In genomic region chr2:59253435-59253834, GRCm38 (mm10) we compare ENCODE assay signal across 22 mouse cellular contexts.
DNase-seq lines count a peak whose midpoint lies in the region; ATAC-seq and TF ChIP-seq lines count a peak whose summit lies in the region.
"Had no signal": no experiment of that assay in that cellular context is flagged by ENCODE, and none has a peak within 500 bp of the region (broad histone marks: within the 10 kb centered on the region; RNA-seq: fewer than 3 reads in every experiment).

No protein-coding gene starts in this region.

- no peaks in the 10 kb centered on the region for H3K4me1 ChIP-seq in kidney, embryonic 14.5 days (ENCODE audit: control insufficient read depth, insufficient read depth, low read length)

- peak; percentile 32; the same call in 1 of the 2 replicates for ATAC-seq in frontal cortex, adult (ENCODE audit: low TSS enrichment)
- ATAC-seq in kidney, embryonic 14.5 days (ENCODE audit: low FRiP score, low TSS enrichment): no peak
- ATAC-seq: activated CD4-positive, CD25-positive, alpha-beta regulatory T cell, adult 4 months; Patski had no signal

- H3K4me2 ChIP-seq in kidney, embryonic 14.5 days (replicated peaks; ENCODE audit: low read depth, low read length): no peak overlapping the region
- H3K4me2 ChIP-seq: embryonic facial prominence, embryonic 13.5 days; forebrain, embryonic 13.5 days; heart, embryonic 11.5 days; heart, embryonic 15.5 days; hindbrain, embryonic 14.5 days had no signal

- no peak for DNase-seq in frontal cortex, postnatal 36 days (ENCODE audit: low spot score in 2 of 2)
- DNase-seq in kidney, postnatal 14 days: peak; percentile 12
- DNase-seq in layer of hippocampus, adult 2 months (ENCODE audit: low spot score in 2 of 2): no peak
- no peak for DNase-seq in layer of hippocampus, adult 9-10 months (ENCODE audit: low spot score)
- DNase-seq in telencephalon, adult 2 months (ENCODE audit: low read depth, low spot score): peak; percentile 18
- DNase-seq: adrenal gland, postnatal 14 days; cerebellum, adult 18-20 months; cerebellum, adult 9-11 months; cerebellum, postnatal 36 days; gastrocnemius, postnatal 10 days; heart, adult 2 months; heart, postnatal 14 days had no signal

- no peak overlapping the region for H3K9ac ChIP-seq in kidney, embryonic 14.5 days (ENCODE audit: low read depth, low read length)
- H3K9ac ChIP-seq: embryonic facial prominence, embryonic 13.5 days; forebrain, embryonic 13.5 days; heart, embryonic 15.5 days; hindbrain, embryonic 14.5 days had no signal

- no peaks in the 10 kb centered on the region for H3K9me3 ChIP-seq in kidney, embryonic 14.5 days (ENCODE audit: control insufficient read depth, low read length)
- H3K9me3 ChIP-seq: embryonic facial prominence, embryonic 13.5 days; forebrain, embryonic 13.5 days; heart, embryonic 15.5 days; hindbrain, embryonic 10.5 days had no signal

- no peak for TF ChIP-seq CTCF in layer of hippocampus, adult 2 months (conservative IDR thresholded peaks at IDR 0.05)

- no peaks in the 10 kb centered on the region for H3K36me3 ChIP-seq in kidney, embryonic 14.5 days (ENCODE audit: control insufficient read depth, insufficient read depth, low read length)
- H3K36me3 ChIP-seq: embryonic facial prominence, embryonic 13.5 days; heart, embryonic 15.5 days; hindbrain, embryonic 10.5 days had no signal

- 94% methylated on average over 3 of the region's 3 CpGs for WGBS in kidney, embryonic 14.5 days

- no peak overlapping the region for H3K4me3 ChIP-seq in kidney, embryonic 14.5 days (ENCODE audit: low read length)
- H3K4me3 ChIP-seq in layer of hippocampus, adult 2 months: no peak overlapping the region
- H3K4me3 ChIP-seq: embryonic facial prominence, embryonic 13.5 days; forebrain, embryonic 13.5 days; heart, adult 2 months; heart, embryonic 15.5 days; hindbrain, embryonic 10.5 days had no signal

- H3K27me3 ChIP-seq in kidney, embryonic 14.5 days (ENCODE audit: control insufficient read depth, insufficient read depth, low read length): no peaks in the 10 kb centered on the region
- H3K27me3 ChIP-seq: embryonic facial prominence, embryonic 13.5 days; forebrain, embryonic 13.5 days; heart, embryonic 15.5 days; Patski had no signal

- H3K27ac ChIP-seq in kidney, embryonic 14.5 days (ENCODE audit: low read depth, low read length): no peak overlapping the region
- peak overlapping the region; percentile 62; the same call in 1 of the 2 replicates for H3K27ac ChIP-seq in layer of hippocampus, adult 2 months
- H3K27ac ChIP-seq: embryonic facial prominence, embryonic 13.5 days; forebrain, embryonic 13.5 days; heart, adult 2 months; heart, embryonic 15.5 days; hindbrain, embryonic 10.5 days; hindbrain, embryonic 14.5 days had no signal

Comparison
In these comparisons a context has a peak if more than half of its experiments do, and no peak if none do; other contexts are left out.
1. DNase-seq: peak in kidney, postnatal 14 days (single experiment) and telencephalon, adult 2 months (single experiment); none in frontal cortex, postnatal 36 days (0 of 2), layer of hippocampus, adult 2 months (0 of 2) and layer of hippocampus, adult 9-10 months (single experiment).